Mouse (Mus musculus) adrenal gland, adult 18-20 months (tissue): Measurements from ENCODE around the gene Notch2. TPM values are rescaled to one million over a fixed set of nuclear protein-coding genes. Genes with fewer than 3 reads are reported as not detected.

Experiments
- DNase-seq, 2 experiments: peaks; one replicate each; pipeline ENCODE4 v3.0.0; 2021 to 2022; ENCODE audit warnings: low spot score in 2 of 2
- total RNA-seq, 2 experiments: library from RNA; stranded (reverse); gene quantifications; 1 replicate in 1 of 2; 2 replicates in 1 of 2; pipeline ENCODE4 v1.2.3; 2021

Notch2 gene
- total RNA-seq, 2 experiments from 2014 or later: 46.6 to 79.1 TPM

DNA sequence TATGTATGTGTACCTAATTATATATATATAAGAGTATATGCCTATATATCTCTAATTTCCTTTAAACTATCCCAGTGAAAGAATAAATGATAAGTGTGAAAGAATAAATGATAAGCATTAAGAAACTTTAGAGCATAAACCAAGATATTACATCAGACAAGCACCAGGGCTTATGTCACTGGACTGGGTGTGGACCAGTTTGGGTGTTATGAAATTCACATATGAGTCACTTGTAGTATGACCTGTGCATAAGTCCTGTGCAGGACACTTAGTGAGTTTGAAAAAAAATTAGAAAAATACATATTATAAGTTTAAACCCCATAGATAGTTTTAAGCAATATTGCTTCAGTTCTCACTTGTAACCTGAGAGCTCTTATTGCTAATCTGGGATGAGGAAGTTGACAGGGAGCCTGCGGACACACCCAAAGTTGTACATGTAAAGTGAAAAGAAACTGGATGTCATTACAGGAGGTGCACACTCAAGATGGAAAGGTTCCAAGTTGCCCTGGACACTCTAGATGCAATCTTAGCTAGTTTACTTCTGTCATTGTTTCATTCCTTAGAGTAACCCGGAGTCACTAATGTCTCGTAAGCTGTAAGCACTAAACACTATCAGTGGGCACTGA, 19.3 kb upstream of the Notch2 start:
- DNase-seq: no peak

GRCm38 (mm10) chr3:97994818-97995217, 18.5 kb upstream of the Notch2 start:
- DNase-seq: no peak

GRCm38 (mm10) chr3:97998349-97998748, 15.0 kb upstream of the Notch2 start:
- DNase-seq: no peak

GRCm38 (mm10) chr3:98003558-98003957, 9.8 kb upstream of the Notch2 start:
- DNase-seq: no peak

GRCm38 (mm10) chr3:98004231-98004630, 9.1 kb upstream of the Notch2 start:
- no peak for DNase-seq

- no peak for DNase-seq
Observed at GRCm38 (mm10) chr3:98005306-98005705, 8.0 kb upstream of the Notch2 start.

- DNase-seq: no peak
Observed at GRCm38 (mm10) chr3:98006046-98006691, 7.2 kb upstream of the Notch2 start.

- DNase-seq: no peak
Observed at GRCm38 (mm10) chr3:98006973-98007372, 6.4 kb upstream of the Notch2 start.

GRCm38 (mm10) chr3:98008143-98008542, 5.2 kb upstream of the Notch2 start:
- no peak for DNase-seq

DNA sequence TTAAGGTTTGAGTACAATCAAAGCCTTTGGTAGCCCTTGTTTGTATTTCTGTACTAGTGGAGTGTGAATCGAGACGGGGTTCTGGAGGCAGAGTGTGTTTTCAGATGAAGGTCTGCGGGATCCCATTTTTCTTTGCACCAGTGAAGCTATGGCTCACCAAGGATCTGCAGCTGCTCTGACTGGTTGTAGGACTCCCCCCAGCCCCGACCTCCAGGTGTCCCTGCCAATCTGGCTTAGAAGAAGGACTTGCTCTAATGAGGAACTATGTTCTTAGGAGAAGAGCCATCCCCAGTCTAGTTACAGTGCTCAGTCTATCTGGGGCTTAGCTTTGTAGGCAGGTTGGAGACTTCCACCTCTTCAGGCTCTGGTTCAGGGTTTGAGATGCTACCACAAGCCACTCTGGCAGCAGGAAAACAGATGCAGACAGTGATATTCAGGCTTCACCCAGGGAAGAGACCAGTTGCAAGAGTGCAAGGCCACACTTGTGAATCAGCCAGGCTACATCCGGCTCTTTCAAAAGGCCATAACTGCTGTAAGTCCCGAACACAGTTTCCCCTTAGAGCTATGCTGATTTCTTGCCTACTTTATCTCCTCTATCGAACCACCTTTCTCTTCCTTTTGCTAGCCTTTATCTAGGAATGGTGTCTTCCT, 4.0 kb upstream of the Notch2 start:
- DNase-seq: no peak

- no peak for DNase-seq
Observed at GRCm38 (mm10) chr3:98013086-98013400, 284 bp upstream of the Notch2 start.

GRCm38 (mm10) chr3:98015205-98016171, 2.2 kb downstream of the Notch2 start:
- DNase-seq: no peak

DNA sequence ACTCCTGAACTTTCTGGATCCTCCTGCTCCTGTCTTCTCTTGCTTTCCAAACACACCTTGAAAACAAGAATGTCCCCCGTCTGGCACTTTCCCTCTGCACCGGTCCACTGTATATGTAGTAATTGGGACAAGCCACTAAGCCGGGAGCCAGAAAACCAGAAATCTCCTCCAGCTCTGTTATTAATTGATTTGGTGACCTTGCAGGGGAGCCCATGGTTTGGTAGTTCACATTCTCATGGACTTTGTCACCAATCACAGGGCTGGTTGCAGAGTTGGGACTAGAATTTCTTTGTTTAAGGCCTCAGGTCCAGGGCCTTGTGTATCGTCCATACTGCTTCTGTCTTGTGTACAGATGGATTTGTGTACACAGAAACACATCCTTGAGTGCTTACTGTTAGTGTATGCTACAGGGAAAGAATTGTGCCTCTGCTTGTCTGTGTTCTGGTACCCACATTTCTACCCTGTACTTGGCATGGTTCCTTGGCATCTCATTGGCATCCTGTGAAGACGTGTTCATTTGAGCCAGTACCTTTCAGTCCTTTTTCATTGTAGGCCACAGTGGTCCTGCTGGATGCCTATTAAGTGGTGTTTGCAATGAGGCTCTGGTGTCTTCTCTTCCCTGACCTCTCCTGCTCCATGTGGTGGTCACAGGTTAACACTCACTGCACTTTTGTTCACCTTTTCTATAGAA, 3.7 kb downstream of the Notch2 start:
- DNase-seq: no peak

DNA sequence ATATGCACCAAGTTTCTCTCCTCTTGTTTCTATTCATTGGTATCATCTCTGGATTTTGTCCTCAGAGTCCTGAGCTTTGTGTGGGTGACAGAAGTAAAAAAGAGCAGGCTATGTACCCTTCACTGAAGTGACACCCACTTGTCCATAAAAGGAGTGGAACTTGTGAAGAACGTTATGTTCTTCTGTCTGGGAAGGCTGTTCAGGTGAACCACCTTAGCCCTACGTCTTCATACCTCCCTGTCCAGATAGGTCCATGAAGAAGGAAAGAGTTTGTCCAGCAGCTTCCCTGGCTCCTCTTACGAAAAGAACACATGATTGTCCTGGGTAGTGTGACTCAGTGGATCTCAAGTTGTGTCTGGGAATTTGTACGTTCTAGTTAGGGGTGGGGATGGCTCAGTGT, 4.9 kb downstream of the Notch2 start:
- no peak for DNase-seq

- no peak for DNase-seq
Observed at GRCm38 (mm10) chr3:98020431-98021229, 7.3 kb downstream of the Notch2 start.

DNA sequence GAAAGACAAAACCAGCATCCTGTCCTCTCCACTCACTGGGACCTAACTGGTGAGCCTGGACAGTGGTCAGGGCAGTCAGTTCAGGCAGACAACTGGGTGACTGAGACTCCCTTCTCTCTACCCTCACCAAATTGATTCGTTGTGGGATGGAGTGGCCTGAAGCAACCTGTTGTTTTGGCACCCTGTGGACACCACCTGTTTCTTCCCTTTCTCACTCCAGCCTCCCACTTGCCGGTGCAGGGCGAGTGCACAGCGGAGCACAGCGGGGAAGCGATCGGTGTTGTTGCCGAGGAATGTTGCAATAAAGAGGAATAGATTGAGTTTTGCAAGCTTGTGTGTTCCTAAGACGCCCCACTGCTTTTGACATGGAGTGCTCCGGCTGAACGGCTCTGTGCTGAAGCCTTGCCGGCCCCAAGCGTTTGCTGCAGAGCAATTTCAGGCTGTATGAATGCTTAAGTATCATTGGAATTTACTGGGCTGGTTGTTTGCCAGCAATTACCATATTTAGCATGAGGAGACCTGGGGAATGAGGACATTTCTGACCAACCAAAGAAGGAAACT, 11.0 kb downstream of the Notch2 start:
- no peak for DNase-seq

- DNase-seq: no peak
Observed at GRCm38 (mm10) chr3:98025521-98025920, 12.2 kb downstream of the Notch2 start.

GRCm38 (mm10) chr3:98025921-98026880, 12.9 kb downstream of the Notch2 start:
- DNase-seq: no peak

GRCm38 (mm10) chr3:98027371-98027774, 14.0 kb downstream of the Notch2 start:
- no peak for DNase-seq
